ENCODE assay signal across 8 mouse cellular contexts in genomic region chr2:145957450-145957849, GRCm38 (mm10). TPM values are rescaled to one million over a fixed set of nuclear protein-coding genes. Genes with fewer than 3 reads are reported as not detected.
DNase-seq lines count a peak whose midpoint lies in the region; ATAC-seq and TF ChIP-seq lines count a peak whose summit lies in the region.

No protein-coding gene starts in this region.

- peak; percentile 75 for TF ChIP-seq CTCF in gastrocnemius, adult 2 months (IDR thresholded peaks at IDR 0.05)

- H3K9me3 ChIP-seq in forebrain, embryonic 16.5 days (ENCODE audit: control insufficient read depth, low read length), result no peaks in the 10 kb centered on the region

- DNase-seq in gastrocnemius, adult 2 months, result no peak
- DNase-seq in gastrocnemius, postnatal 14 days, result no peak
- DNase-seq in lung, postnatal 25 days (ENCODE audit: low spot score), result peak; percentile 11
- DNase-seq in lung, postnatal 4 days, result no peak
- DNase-seq in retina, adult 2 months (ENCODE audit: low read depth, low spot score), result peak; percentile 32
- DNase-seq in urinary bladder, adult 18-20 months (ENCODE audit: low spot score in 2 of 2), result no peak

- peak; percentile 71 for ATAC-seq in forebrain, embryonic 16.5 days
- ATAC-seq in monocyte, adult 5-6 weeks (replicated peaks; ENCODE audit: insufficient number of reproducible peaks, low FRiP score, low TSS enrichment, poor library complexity, severe bottlenecking), result no peak

- intact Hi-C loops in gastrocnemius, adult 2 months (cut with DNase I), result loop anchor here (2.0 to 10.0 kb wide), 2 partner anchors 427 to 457 kb away; no protein-coding TSS in a partner anchor
- intact Hi-C loops in gastrocnemius, postnatal 14 days (cut with DNase I; ENCODE audit: low total_unique reads), result loop anchor here (5.0 kb wide), 1 partner anchor 460 kb away; no protein-coding TSS in a partner anchor

- no peak overlapping the region for H3K9ac ChIP-seq in forebrain, embryonic 16.5 days (replicated peaks; ENCODE audit: low read depth, low read length)

- H3K4me3 ChIP-seq in gastrocnemius, adult 2 months, result no peak overlapping the region
- no peak overlapping the region for H3K4me3 ChIP-seq in forebrain, embryonic 16.5 days (replicated peaks; ENCODE audit: low read length)

- H3K4me2 ChIP-seq in forebrain, embryonic 16.5 days (ENCODE audit: low read length), result no peak overlapping the region

- H3K4me1 ChIP-seq in forebrain, embryonic 16.5 days (replicated peaks; ENCODE audit: control insufficient read depth, insufficient read depth, low read length), result peaks cover 12% of the 10 kb centered on the region

- H3K36me3 ChIP-seq in forebrain, embryonic 16.5 days (ENCODE audit: control insufficient read depth, insufficient read depth), result no peaks in the 10 kb centered on the region

- H3K27me3 ChIP-seq in forebrain, embryonic 16.5 days (replicated peaks; ENCODE audit: control insufficient read depth, insufficient read depth, low read length), result no peaks in the 10 kb centered on the region

- no peak overlapping the region for H3K27ac ChIP-seq in gastrocnemius, adult 2 months
- no peak overlapping the region for H3K27ac ChIP-seq in forebrain, embryonic 16.5 days (ENCODE audit: low read length)

- WGBS in forebrain, embryonic 16.5 days, result 9% methylated on average over 4 of the region's 4 CpGs

RNA-seq across cellular contexts. Expression of gene Crnkl1, which starts 22.6 kb away (rescaled TPM):
- total RNA-seq in gastrocnemius, adult 2 months (2021), result 10 to 100 TPM; 13.3 to 18.0 TPM
- total RNA-seq in gastrocnemius, postnatal 14 days (2021), result 10 to 100 TPM; 13.1 TPM
- 33.8 and 34.3 TPM in 2 replicates for polyA plus RNA-seq in forebrain, embryonic 16.5 days (2015; fragmentation: Nextera tagmentation; extraction: Ambion mirVana)
- 63.5 to 99.4 TPM (median 85.9 TPM) in 3 replicates for total RNA-seq in monocyte, adult 5-6 weeks (2017)

RNA-seq across cellular contexts. Expression of gene Cfap61, which starts 22.9 kb away (rescaled TPM):
- total RNA-seq in gastrocnemius, adult 2 months (2021), result not detected
- total RNA-seq in gastrocnemius, postnatal 14 days (2021), result not detected
- polyA plus RNA-seq in forebrain, embryonic 16.5 days (2015; fragmentation: Nextera tagmentation; extraction: Ambion mirVana), result 1.3 and 3.8 TPM in 2 replicates
- not detected in 3 replicates for total RNA-seq in monocyte, adult 5-6 weeks (2017)

RNA-seq across cellular contexts. Expression of gene Naa20, which starts 55.6 kb away (rescaled TPM):
- total RNA-seq in gastrocnemius, adult 2 months (2021), result 10 to 100 TPM; 53.5 to 69.1 TPM
- 10 to 100 TPM; 42.3 to 45.8 TPM for total RNA-seq in gastrocnemius, postnatal 14 days (2021)
- 127 and 128 TPM in 2 replicates for polyA plus RNA-seq in forebrain, embryonic 16.5 days (2015; fragmentation: Nextera tagmentation; extraction: Ambion mirVana)
- 46.0 to 84.9 TPM (median 64.9 TPM) in 3 replicates for total RNA-seq in monocyte, adult 5-6 weeks (2017)

Comparison
In these comparisons a context has a peak if more than half of its experiments do, and no peak if none do; other contexts are left out.
1. DNase-seq: peak in lung, postnatal 25 days (single experiment) and retina, adult 2 months (single experiment); none in gastrocnemius, adult 2 months (single experiment), gastrocnemius, postnatal 14 days (single experiment), lung, postnatal 4 days (0 of 2) and urinary bladder, adult 18-20 months (0 of 2).